Mouse (Mus musculus) myocyte (in vitro differentiated cells): ENCODE data around the gene Gm21973.

Source experiments
- MAX ChIP-seq: IDR thresholded peaks from one replicate; pipeline ENCODE4 v1.6.1; 2011; ENCODE audit warnings: low read depth, mild to moderate bottlenecking, control low read depth
- MYOD1 ChIP-seq, 3 experiments: IDR thresholded peaks; one replicate each; pipeline ENCODE4 v1.6.1; 2011; ENCODE audit warnings: control low read depth in 2 of 3, low read depth in 2 of 3, mild to moderate bottlenecking in 2 of 3, moderate library complexity in 1 of 3; ENCODE audit not compliant: insufficient read length in 2 of 3, control insufficient read depth in 1 of 3
- MYOG ChIP-seq, 3 experiments: IDR thresholded peaks; one replicate each; pipeline ENCODE4 v1.6.1; 2011; ENCODE audit warnings: control low read depth in 2 of 3, low read depth in 2 of 3, mild to moderate bottlenecking in 2 of 3; ENCODE audit not compliant: insufficient read length in 2 of 3, control insufficient read depth in 1 of 3, insufficient read depth in 1 of 3
- POLR2A ChIP-seq: IDR thresholded peaks from one replicate; pipeline ENCODE4 v1.6.1; 2011; ENCODE audit warnings: low read depth, mild to moderate bottlenecking, control low read depth, moderate library complexity; ENCODE audit not compliant: insufficient read length
- POLR2AphosphoS2 ChIP-seq: IDR thresholded peaks from one replicate; pipeline ENCODE4 v1.6.1; 2011; ENCODE audit warnings: low read depth, control low read depth; ENCODE audit not compliant: insufficient read length
- SRF ChIP-seq: IDR thresholded peaks from one replicate; pipeline ENCODE4 v1.6.1; 2011; ENCODE audit warnings: low read depth; ENCODE audit not compliant: control insufficient read depth, insufficient read length
- TCF12 ChIP-seq: IDR thresholded peaks from one replicate; pipeline ENCODE4 v1.6.1; 2011; ENCODE audit warnings: mild to moderate bottlenecking, control low read depth; ENCODE audit not compliant: poor library complexity, insufficient read depth, severe bottlenecking
- TCF3 ChIP-seq: IDR thresholded peaks from one replicate; pipeline ENCODE4 v1.6.1; 2011; ENCODE audit warnings: low read depth, control low read depth; ENCODE audit not compliant: insufficient read length
- USF1 ChIP-seq: IDR thresholded peaks from one replicate; pipeline ENCODE4 v1.6.1; 2011; ENCODE audit warnings: low read depth, mild to moderate bottlenecking, control low read depth, moderate library complexity

- TF ChIP-seq POLR2A (no peak), MYOG (IDR thresholded peaks at IDR 0.05; ENCODE audit: control insufficient read depth in 1 of 3, insufficient read depth in 1 of 3, insufficient read length in 2 of 3, low read depth in 2 of 3) (no peak), TCF12 (no peak), MAX (no peak), MYOD1 (IDR thresholded peaks at IDR 0.05; ENCODE audit: control insufficient read depth in 1 of 3, insufficient read length in 2 of 3, low read depth in 2 of 3) (no peak), POLR2AphosphoS2 (no peak), USF1 (no peak), TCF3 (no peak), SRF (no peak)
These were observed 25.7 kb upstream of the Gm21973 start for GRCm38 (mm10) chr15:10299467-10299866.
